Mouse (Mus musculus) ES-E14 (cell line): ENCODE results near the gene Plcg2. TPM values are rescaled to one million over a fixed set of nuclear protein-coding genes. Genes with fewer than 3 reads are reported as not detected.
A peak's percentile ranks its signal among the peaks of the same experiment; 100 is the strongest.

Experiments used
- DNase-seq: peaks from one replicate; pipeline ENCODE4 v3.0.0-alpha.2; 2013; ENCODE audit warnings: low read depth, low spot score
- H3K27ac ChIP-seq: 2 replicates; pipeline ENCODE4 v1.5.1; 2012; ENCODE audit warnings: low read depth, mild to moderate bottlenecking, low read length, moderate library complexity, mixed read lengths; ENCODE audit not compliant: poor library complexity, insufficient read depth, severe bottlenecking
- H3K36me3 ChIP-seq: 2 replicates; pipeline ENCODE4 v1.6.1; 2012; ENCODE audit warnings: mild to moderate bottlenecking, low read length, moderate library complexity, mixed read lengths; ENCODE audit not compliant: control insufficient read depth, poor library complexity, insufficient read depth, severe bottlenecking
- H3K4me1 ChIP-seq, 2 experiments: fragments of 150-350 bp in 1 of 2; sonication (generic) in 1 of 2; 2 replicates each; pipeline ENCODE4 v1.6.1; 2012; ENCODE audit warnings: low read length in 2 of 2, mild to moderate bottlenecking in 1 of 2, mixed read lengths in 1 of 2; ENCODE audit not compliant: control insufficient read depth in 2 of 2, insufficient read depth in 2 of 2, poor library complexity in 1 of 2
- H3K4me3 ChIP-seq, 2 experiments: fragments of 150-350 bp in 1 of 2; sonication (generic) in 1 of 2; 2 replicates each; pipeline ENCODE4 v1.5.1; 2012; ENCODE audit warnings: low read length in 2 of 2, low read depth in 1 of 2, mild to moderate bottlenecking in 1 of 2, mixed read lengths in 1 of 2; ENCODE audit not compliant: insufficient read depth in 1 of 2, poor library complexity in 1 of 2, severe bottlenecking in 1 of 2
- H3K9ac ChIP-seq: 2 replicates; pipeline ENCODE4 v1.6.1; 2012; ENCODE audit warnings: low read depth, mild to moderate bottlenecking, low read length, mixed read lengths; ENCODE audit not compliant: poor library complexity, insufficient read depth, severe bottlenecking
- H3K9me3 ChIP-seq: fragments of 150-350 bp; sonication (generic); 2 replicates; pipeline ENCODE4 v1.6.1; 2012; ENCODE audit warnings: low read depth, mild to moderate bottlenecking, low read length; ENCODE audit not compliant: control insufficient read depth, insufficient read depth
- CHD2 ChIP-seq: IDR thresholded peaks from 2 replicates; pipeline ENCODE4 v1.6.1; 2014; ENCODE audit warnings: mild to moderate bottlenecking, low read depth, low read length, inconsistent platforms
- HCFC1 ChIP-seq: IDR thresholded peaks from 2 replicates; pipeline ENCODE4 v1.6.1; 2012; ENCODE audit warnings: low read length, inconsistent platforms, borderline replicate concordance; ENCODE audit not compliant: insufficient read depth
- MAFK ChIP-seq: IDR thresholded peaks from 2 replicates; pipeline ENCODE4 v1.6.1; 2014; ENCODE audit warnings: mild to moderate bottlenecking, low read depth, low read length, inconsistent platforms; ENCODE audit not compliant: insufficient read depth
- ZC3H11A ChIP-seq: IDR thresholded peaks from 2 replicates; pipeline ENCODE4 v1.6.1; 2012; ENCODE audit warnings: low read depth, mild to moderate bottlenecking, inconsistent platforms, low read length, borderline replicate concordance
- ZNF384 ChIP-seq: IDR thresholded peaks from 2 replicates; pipeline ENCODE4 v1.6.1; 2012; ENCODE audit warnings: low read depth, low read length, inconsistent platforms
- in situ Hi-C, 2 experiments: fragments of 600-800 bp; cut with MboI; formaldehyde crosslinking; loops; one replicate each; pipeline ENCODE4 v1.15.1; 2025; ENCODE audit warnings: low sequenced_read_pairs in 2 of 2, inconsistent platforms in 1 of 2; ENCODE audit not compliant: unreplicated experiment in 2 of 2
- total RNA-seq: library from RNA; depleted of rRNA; stranded (reverse); fragments of 300-350 nt; gene quantifications from 2 replicates; pipeline ENCODE4 v1.2.3, GENCODE M21; 2012

Plcg2 gene
- total RNA-seq, 1 experiment, result 32.4 TPM

- no peak overlapping the region for H3K27ac ChIP-seq
- peaks cover 3 to 8% of the 10 kb centered on the region in 2 experiments; a peak in 3 of 4 replicates for H3K4me1 ChIP-seq
- no peak overlapping the region for H3K4me3 ChIP-seq
- peaks cover 1% of the 10 kb centered on the region; the same call in 1 of the 2 replicates for H3K36me3 ChIP-seq
- in situ Hi-C loops, result loop anchor here in 1 of 2 experiments (25.0 kb wide), 1 partner anchor 253 kb away; no protein-coding TSS in a partner anchor
- peak; percentile 78 for DNase-seq
- no peak overlapping the region for H3K9ac ChIP-seq
- peak; percentile 32; the same call in 1 of the 2 replicates for TF ChIP-seq ZC3H11A
- TF ChIP-seq CHD2, result no peak
- no peak for TF ChIP-seq MAFK
- TF ChIP-seq HCFC1, result no peak
- TF ChIP-seq ZNF384, result no peak
- no peaks in the 10 kb centered on the region for H3K9me3 ChIP-seq
These were observed 32.8 kb upstream of the Plcg2 start for GRCm38 (mm10) chr8:117465250-117465649.

- Histone ChIP-seq H3K9me3 (no peaks in the 10 kb centered on the region), H3K9ac (no peak overlapping the region), H3K4me1 (peaks cover 3 to 10% of the 10 kb centered on the region in 2 experiments; a peak in 3 of 4 replicates), H3K27ac (no peak overlapping the region), H3K4me3 (no peak overlapping the region), H3K36me3 (no peaks in the 10 kb centered on the region)
- in situ Hi-C loops, result loop anchor here in 1 of 2 experiments (25.0 kb wide), 1 partner anchor 255 kb away; no protein-coding TSS in a partner anchor
- no peak for TF ChIP-seq MAFK
- no peak for TF ChIP-seq ZNF384
- no peak for TF ChIP-seq HCFC1
- TF ChIP-seq ZC3H11A, result no peak
- no peak for TF ChIP-seq CHD2
- DNase-seq, result no peak
These were observed 30.6 kb upstream of the Plcg2 start for GRCm38 (mm10) chr8:117467466-117467865.

- no peak overlapping the region for H3K9ac ChIP-seq
- peaks cover 3 to 10% of the 10 kb centered on the region in 2 experiments; a peak in 3 of 4 replicates for H3K4me1 ChIP-seq
- no peak for DNase-seq
- H3K36me3 ChIP-seq, result no peaks in the 10 kb centered on the region
- no peaks in the 10 kb centered on the region for H3K9me3 ChIP-seq
- TF ChIP-seq CHD2 (no peak), HCFC1 (no peak), MAFK (no peak), ZC3H11A (no peak), ZNF384 (no peak)
- in situ Hi-C loops, result loop anchor here (5.0 to 25.0 kb wide), 3 partner anchors 245 to 362 kb away; no protein-coding TSS in a partner anchor
- H3K27ac ChIP-seq, result no peak overlapping the region
- peak overlapping the region in 1 of 2 experiments; percentile 54; a peak in 2 of 4 replicates for H3K4me3 ChIP-seq
These were observed 28.4 kb upstream of the Plcg2 start for GRCm38 (mm10) chr8:117469431-117470341.

- Histone ChIP-seq H3K4me1 (peaks cover 3 to 10% of the 10 kb centered on the region in 2 experiments; a peak in 3 of 4 replicates), H3K9me3 (no peaks in the 10 kb centered on the region), H3K27ac (no peak overlapping the region), H3K36me3 (no peaks in the 10 kb centered on the region), H3K4me3 (peak overlapping the region; percentile 23 to 54; a peak in 3 of 4 replicates), H3K9ac (no peak overlapping the region)
- no peak for DNase-seq
- TF ChIP-seq ZC3H11A (no peak), ZNF384 (no peak), MAFK (no peak), HCFC1 (no peak), CHD2 (no peak)
- in situ Hi-C loops, result loop anchor here (5.0 to 25.0 kb wide), 3 partner anchors 246 to 363 kb away; no protein-coding TSS in a partner anchor
These were observed 27.7 kb upstream of the Plcg2 start for GRCm38 (mm10) chr8:117470342-117470781.
